Mouse (Mus musculus) heart, postnatal 0 days (tissue): ENCODE measurements at regions not wholly inside any gene's neighbourhood (a gene's known extent, or its start where the extent isn't known, plus 50 kb on each side); places are given as distances from the start of the nearest gene placed in this dataset.

Source experiments
- CTCF ChIP-seq: IDR thresholded peaks from 2 replicates; pipeline ENCODE4 v1.5.1; 2016; ENCODE audit warnings: antibody characterized with exemption, control low read depth, low read depth
- EP300 ChIP-seq: IDR thresholded peaks from 2 replicates; pipeline ENCODE4 v1.6.1; 2016; ENCODE audit warnings: antibody characterized with exemption, low read depth

DNA sequence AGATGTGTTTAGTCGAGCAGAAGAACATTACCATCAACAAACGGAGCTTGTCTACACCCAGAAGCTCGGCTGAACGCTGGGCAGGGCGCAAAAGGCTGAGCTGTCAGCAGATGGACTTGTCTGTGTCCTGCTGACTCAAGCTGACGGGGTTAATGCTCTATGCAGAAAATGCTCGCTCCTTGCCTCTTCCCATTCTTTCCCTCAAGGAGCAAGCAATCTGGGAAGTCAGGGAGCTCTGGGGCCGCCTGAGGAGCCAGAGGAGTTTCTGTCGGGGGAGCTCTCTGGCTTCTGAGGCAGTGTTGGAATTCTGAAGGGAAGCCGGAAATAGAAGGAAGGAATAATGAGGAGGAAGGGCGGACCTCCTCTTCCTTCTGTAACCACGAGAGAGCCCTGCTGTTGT lies 289.3 kb upstream of the G2e3 start:
- TF ChIP-seq CTCF (no peak), EP300 (no peak)
